Mouse (Mus musculus) mouse trophoblast stem cell (cell line): ENCODE data around the gene Pard3.

Experiments used
- in situ Hi-C, 2 experiments: fragments of 300-500 bp; cut with MseI, MboI; formaldehyde crosslinking; loops; 2 replicates in 1 of 2; 3 replicates in 1 of 2; pipeline ENCODE4 v1.15.1; 2025

Gene Pard3

DNA sequence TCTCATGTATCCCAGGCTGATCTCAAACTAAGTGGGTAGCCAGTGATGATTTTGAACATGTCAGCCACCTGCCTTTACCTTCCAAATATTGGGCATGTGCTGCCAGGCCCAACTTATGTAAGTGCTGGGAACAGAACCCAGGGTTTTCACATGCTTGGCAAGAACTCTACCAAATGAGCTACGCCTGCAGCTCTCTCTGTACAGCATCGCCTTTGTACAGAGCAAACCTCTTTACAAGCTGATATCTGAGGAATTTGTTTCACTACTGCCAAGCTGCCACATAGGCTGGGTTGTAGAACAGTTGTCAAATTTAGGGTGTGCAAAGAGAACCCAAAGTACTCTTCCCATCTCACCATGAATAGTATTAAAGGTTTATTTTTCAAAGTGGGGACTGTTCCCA, 416.3 kb downstream of the Pard3 start:
- in situ Hi-C loops = no loop called here

DNA sequence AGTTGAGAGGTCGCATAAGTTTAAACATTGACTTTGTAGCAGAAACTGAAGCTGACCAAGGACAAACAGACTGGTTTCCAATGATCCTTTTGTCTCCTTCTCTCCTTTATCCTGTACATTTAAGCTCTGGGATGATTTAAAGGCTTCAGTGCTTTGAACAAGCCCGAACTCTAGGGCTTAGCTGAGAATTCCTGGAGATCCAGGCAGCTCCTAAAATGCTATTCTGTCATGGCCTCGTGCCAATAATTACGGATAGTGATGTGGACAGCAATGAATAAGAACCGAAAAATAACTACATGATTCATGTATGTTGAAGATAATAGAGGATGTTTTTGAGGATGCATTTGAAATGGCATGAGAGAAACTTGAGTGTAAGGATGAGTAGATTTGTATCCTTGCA, 421.9 kb downstream of the Pard3 start:
- in situ Hi-C loops = no loop called here

DNA sequence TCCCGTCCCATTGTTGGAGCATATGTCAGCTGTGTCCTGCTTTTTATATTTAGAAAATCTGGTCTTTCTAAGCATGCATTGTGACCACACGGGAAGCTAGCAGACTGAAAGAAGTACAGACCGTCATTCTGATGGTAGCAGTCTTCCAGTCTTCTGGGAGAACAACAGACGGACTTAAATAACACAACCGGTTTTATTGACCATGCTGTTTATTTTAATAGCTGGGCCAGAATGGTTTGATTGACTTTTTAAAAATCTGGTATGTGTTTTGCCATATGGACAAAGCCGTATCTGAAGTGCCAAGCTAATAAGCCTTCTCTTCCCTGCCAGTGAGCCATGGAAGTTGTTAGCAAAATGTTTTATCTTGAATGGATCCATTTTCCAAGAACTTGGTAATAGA, 428.3 kb downstream of the Pard3 start:
- in situ Hi-C loops = no loop called here

DNA sequence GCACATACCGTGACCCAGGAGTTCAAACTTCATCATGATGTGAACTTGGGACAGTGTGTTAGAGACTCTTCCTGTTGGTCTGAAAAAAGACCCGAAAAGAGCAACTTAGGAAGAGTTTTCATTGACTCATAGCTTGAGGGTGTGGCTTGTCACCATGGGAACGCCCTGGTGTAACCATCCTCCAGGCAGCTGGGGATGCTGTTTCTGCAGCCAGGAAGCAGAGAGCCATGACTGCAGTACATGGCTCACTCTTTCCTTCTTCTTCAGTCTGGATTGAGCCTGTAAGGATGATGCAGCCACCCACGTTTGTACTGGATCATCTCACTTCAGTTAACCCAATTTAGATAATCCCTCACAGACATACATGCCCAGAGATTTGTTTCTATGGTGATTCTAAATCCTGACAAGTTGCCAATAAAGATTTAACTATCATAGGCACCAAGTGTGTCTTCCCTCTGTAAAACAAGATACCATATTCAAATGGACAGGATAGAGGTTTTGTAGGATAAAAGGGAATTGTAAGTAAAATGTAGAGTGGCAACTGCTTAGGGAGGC, 431.6 kb downstream of the Pard3 start:
- in situ Hi-C loops = no loop called here

DNA sequence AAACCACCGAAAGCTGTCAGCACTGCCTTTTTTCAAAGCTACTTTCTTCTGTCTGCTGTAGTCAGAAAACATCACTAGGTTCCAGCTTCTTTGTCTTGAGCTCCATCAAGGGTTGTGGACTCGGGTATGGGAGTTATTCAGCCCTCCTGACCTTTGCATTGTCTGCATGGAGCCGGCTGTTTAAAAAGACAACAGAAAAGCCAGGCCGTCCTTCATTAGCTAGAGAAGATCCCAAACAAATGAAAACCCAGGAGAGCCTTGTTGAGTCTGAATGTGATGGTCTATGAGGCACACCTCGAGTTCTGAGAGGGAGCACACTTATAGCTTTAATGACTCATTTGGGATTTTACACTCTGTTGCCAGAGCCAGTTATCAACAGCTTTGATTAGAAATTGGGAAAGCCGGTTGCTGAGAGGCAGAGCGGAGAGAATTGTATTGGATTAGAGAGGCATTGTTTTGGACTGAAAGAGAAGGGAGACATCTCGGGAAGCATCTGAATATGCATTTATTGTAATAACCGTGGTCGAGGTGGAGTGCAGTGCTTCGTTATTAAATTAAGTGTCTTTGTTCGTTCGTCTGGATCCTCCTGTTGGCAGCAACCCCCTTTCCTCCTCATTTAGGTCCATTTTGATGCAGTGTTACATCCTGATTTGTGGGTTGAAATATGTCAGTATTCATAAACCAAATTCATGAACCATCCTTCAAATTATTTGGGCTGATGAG, 435.5 kb downstream of the Pard3 start:
- in situ Hi-C loops = no loop called here

DNA sequence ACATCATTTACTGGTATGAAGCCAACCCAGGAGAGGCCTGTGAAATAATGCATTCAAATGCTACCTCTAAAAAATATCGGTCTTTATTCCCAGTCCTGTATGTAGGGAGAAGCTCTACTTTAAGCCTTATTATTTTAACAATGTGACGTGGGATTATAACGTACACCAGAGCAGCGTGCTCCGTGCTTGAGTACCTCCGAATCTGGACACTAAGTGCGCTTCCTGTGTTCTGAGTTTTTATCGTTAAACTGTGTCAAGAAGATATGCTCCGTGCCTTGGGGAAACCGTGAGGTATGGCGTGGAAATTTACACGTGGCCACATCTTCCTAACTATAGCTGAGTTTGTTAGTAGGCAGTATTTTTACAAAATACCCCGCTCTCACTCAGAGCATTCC, 436.0 kb downstream of the Pard3 start:
- in situ Hi-C loops = no loop called here

DNA sequence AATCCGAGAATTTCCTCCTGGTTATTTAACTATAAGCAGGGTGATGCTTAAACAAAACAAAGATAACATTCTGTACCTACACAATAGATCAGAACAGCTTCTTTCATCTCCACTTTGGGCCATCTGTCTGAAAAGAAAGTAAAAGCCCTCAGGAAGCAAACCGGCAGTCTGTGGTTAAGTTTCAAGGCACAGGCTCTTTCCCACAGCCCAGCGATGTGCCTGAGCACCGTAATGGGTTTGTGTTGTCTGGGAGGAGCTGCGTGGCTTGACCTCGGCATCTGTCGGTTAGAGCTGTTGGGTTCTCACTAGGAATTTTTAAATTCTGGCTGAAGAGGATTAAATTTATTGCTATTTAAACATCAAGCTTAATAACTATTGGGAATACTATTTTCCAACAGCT, 436.5 kb downstream of the Pard3 start:
- in situ Hi-C loops = no loop called here

DNA sequence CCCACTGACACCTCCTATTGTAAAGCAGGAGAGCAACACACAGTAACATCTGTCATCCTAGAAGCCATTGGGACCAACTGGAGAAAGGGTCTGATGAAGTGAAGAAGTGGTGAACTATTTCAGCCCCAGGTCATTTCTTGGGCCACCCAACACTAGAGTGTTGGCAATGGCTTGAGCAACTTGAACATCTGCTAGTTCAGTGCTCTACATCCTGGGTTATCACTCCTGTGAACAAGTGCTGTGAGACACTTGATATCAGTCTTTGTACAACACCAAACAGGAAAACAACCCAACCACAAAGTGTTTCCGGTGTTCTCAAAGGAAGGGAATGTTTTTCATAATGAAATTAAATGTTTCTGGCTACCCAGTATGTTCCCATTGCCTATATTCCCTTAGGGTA, 438.1 kb downstream of the Pard3 start:
- in situ Hi-C loops = no loop called here

DNA sequence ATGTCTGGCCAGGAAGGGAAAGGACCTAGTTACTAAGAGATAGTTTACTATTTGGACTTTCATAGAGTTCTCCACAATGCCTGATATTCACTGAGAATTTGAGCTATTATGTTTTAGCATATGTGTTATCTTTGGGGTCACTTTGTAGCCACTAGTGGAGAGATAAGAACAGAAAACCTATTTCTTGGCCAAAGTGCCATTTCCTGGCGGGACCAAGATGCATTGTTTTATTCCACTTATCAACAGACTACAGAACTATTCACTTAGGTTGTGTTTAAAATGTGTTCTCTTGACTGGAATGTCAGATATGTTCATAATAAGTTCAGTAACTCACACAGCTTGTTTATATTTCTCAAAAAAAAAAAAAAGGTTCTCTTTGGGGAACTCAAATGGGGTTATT, 441.6 kb downstream of the Pard3 start:
- in situ Hi-C loops = no loop called here

DNA sequence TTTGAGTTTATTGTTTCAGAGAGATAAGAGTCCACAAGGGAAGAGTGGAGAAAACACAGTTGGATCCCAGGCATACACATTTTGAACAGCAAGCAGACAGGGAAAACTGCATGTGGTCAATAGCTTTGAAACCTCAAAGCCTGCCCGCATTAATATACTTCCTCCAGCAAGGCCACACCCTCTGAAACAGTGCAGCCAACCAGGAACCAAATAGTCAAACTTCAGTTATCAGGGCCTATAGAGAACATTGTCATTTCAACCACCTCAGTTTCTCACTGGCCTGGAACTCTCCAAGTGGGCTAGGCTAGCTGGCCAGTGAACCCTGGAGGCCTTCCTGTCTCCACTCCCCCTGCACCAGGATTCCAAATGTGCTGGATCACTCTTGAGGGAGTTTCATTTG, 442.6 kb downstream of the Pard3 start:
- in situ Hi-C loops = no loop called here

DNA sequence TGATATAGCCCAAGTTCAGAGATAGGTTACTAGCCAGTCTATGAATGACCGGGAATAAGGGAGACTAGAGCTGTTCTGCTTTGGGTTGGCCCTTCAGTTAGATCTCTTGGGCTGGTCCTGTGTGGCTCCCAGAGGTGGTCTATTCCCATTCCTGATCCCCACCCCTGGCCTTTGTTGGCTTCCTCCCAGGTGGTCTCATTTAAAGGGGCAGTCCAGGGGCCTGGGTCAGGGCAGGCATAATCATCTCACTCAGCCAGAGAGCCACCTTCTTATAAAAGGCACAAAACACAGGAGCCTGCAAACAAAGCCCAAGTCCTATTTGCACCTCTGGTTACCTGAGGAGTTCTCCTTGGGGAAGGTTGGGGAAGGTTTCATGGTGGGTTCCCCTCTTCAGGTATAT, 447.6 kb downstream of the Pard3 start:
- in situ Hi-C loops = no loop called here

DNA sequence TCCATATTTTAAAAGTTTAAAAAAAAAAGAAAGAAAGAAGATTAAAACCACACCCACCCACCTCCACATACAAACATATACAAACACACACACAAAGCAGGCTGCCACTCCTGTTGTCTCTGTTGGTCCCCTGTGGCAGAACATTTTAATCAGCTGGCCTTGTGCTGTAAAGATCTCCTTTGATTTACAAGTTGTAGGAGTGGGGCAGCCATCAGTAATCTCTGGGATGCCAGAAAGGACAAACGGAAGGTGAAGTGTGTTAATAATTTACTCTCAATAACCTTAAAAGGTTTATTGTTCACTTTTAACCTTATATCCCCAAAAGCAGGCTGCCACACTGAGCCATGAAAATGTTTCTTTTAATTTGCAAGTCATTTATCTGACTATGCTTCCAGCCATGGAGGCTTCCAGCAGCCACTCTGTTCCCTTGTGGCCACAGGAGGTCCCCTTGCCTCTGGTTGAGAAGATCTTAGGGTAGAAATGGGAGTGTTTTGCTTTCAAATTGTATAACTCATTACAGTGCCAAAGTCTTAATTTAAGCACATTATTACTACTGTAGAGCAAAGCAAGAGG, 448.4 kb downstream of the Pard3 start:
- in situ Hi-C loops = no loop called here

DNA sequence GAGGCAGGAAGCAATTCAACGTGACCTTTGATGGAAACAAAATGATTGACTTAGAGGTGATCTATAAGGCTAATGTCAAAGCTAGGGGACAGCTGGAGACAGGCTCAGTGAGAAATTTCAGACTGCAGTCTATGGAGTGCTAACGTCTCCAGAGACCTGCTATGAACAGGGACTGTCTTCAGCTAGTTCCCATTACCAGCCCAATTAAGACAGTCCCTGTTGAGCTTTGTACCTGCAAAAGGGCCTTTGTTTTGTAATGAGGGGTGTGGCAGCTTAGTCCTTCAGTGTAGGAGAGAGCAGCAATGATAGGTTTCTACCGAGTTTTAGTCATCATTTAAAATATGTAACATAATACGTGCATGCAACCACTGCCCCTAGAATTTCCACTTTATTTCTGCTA, 448.9 kb downstream of the Pard3 start:
- in situ Hi-C loops = no loop called here

DNA sequence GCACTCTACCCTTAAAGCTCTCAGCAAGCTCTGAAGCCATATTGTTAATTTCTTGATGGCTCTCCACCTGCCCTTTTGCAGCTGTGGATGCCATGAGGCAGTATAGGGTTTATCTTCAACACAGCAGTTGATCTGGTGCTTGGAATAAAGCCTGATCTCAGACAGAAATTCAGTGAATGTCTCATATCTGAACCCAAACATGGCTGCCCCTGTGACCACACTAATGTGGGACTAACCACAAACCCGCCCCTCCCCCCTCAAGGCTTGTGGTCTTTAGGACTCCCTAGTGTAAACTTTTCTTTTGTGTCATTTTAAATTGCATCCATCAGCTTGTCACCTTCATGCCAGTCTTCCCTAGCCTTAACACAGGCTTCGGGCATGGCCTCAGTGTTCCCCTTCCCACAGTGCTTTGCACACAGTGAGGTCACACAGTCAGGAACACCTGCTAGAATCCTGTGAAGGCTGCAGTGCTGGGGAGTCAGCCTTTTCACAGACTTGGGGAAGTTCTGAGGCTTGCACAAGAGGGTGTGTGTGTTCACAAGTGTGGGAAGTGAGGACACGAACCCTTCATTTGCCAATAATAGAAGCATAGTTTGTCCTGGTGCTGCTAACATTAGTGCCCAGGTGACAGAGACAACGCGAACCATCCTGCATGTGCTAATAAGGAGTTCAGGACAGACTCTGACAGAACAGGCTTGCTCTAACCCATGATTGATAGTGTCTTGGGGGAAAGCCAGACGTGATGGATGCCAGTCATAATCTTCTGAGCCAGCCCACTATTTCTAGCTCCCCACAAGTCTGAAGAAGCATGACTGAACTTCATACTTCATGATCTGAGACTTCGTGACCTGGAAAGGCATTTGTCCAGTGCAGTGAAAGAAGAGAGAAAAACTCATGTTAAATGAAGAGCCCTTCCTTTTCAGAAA, 451.4 kb downstream of the Pard3 start:
- in situ Hi-C loops = no loop called here

DNA sequence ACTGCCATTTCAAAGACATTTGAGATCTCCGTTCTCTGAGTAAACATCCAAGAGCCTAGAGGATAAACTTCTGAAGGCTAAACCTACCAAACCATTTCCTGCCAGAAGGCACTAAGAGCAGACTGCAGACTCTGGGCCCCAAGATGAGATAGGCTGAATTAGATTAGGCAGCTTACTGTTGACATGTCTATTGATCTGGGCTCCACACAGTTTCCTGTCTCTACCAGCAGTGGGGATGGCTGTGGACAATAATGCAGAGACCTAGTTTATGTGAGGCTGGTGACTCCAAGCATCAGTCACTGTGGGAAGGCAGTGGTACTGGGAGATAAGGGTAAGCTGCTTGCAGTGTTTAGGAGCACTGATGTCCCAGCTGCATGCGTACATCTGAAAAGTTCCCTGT, 452.4 kb downstream of the Pard3 start:
- in situ Hi-C loops = no loop called here

DNA sequence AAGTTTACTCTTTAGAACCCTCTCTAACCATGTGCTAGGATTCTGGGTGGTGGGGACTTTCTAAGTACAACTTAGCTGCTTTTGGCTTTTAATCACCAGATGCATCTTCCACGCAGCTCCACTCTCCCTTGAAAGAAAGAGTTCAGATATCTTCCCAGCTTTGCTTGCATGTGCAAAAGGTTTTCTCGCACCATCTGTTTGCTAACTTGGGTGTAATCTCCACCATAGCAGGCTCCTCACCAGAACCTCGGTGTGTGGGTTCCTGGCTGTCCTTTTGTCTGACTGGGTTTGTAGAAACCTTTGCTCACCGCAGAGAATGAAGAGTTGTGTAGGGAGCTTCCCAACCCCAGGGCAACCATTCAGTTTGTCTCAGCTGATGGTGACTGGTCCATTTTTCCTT, 462.0 kb downstream of the Pard3 start:
- in situ Hi-C loops = no loop called here

DNA sequence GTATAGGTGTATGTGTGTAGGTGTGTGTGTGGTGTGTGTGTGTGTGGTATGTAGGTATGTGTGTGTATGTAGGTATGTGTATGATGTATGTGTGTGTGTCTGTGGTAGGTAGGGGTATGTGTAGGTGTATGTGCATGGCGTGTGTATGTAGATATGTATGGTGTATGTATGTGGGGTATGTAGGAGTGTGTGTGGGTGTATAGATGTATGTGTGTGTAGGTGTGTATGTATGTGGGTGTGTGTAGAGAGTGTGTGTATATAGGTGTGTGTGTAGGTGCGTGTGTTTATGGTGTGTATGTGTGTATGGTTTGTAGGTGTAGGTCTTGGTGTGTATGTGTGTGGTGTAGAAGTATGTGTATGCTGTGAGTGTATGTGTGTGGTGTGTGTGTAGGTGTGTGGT, 464.6 kb downstream of the Pard3 start:
- in situ Hi-C loops = no loop called here

DNA sequence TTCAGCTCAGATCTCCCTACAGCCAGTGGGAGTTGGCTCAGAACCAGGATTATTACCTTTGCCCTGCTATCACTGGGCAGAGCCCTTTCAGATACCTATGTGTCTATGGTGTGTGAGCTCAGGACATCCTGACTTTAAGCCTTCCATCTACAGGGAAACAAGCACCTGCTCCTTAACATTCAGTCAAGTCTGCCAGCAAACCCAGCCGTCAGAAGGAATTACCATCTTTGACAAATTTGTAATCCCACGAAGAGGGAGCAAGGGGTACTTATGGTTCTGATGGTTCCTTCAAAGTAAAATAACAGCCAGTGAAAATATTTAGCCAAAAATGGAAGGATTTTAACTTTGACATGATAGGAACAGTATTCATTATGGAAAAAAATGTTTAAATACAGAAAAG, 466.1 kb downstream of the Pard3 start:
- in situ Hi-C loops = no loop called here

DNA sequence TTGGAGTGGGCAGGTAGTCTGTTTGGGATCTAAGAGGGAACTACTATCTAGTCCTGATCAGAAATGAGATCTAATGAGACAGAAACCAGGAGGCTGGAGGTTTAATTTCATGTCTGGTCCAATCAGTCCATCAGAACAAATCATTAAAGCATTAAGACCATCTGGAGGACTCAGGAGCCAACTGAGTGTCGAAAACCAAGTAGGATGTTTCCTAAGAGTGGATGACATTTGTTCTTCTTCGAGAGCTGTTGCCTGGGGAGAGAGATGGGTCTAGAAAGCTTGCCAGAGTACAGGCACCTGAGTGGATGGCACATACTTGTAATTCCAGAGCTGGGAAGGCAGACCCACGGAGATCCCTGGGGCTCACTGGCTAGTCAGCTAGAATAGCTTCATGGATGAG, 468.2 kb downstream of the Pard3 start:
- in situ Hi-C loops = no loop called here

DNA sequence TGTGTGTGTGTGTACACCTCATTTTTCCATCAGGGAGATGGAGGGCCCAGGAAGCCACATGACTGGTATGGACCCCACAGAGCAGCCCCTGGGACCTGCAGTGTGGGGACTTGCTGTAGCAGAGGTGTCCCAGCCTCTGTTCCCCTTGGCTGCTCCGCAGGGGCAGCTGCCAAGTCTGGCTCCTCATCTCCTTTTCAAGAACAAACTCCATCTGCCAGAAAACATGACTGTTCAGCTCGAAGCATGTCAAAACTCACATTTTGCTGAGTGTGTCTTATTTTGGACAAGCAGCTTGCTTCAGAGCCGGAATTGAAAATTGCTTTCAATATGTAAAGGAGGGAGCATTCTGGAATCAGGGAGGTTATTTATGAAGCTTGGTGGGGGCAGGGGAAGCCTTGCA, 471.1 kb downstream of the Pard3 start:
- in situ Hi-C loops = no loop called here

DNA sequence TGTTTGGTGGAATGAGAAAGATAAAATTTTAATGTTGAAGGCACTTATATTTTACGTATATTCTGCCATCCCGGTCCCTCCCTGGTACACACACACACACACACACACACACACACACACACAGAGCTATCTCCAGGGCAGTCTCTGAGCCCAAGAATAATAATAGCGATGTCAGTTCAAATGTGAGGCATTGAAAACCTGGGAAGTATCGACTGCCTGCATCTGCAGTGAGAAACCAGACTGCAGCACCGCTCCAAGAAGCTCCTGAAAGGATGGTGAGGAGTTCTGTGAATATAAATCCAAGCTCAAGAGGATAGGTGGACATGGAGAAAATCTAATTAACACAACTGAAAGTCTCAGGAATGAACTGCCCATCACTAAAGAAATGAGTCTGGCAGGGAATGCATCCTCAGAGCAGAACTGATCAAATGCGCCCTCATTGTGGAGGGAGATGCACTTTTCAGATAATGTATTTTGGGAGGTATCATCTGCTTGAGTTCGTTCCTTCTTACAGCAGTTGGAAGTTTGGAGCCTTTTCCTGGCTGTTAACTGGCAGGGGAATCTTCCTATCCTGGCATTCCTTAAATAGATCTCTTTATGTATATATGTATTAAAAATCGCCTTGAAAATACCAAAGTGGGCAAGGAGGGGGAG, 471.6 kb downstream of the Pard3 start:
- in situ Hi-C loops = no loop called here

DNA sequence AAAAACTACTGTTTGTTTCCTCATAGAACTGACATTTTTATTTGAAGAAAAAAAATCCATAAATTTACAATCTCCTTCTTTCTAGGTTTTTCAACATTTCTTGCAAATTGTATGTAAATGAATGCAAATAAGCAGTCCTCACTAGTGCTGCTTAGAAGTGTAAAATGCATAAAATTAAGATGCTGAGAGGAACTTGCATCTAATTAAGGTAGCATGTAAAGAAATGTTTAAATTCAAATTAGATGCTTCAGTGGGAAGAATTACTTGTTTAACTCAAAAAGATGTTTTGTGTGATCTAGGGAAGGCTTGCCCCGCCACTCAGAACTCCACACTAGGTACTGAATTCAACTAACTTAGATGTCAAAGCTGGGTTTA, 472.1 kb downstream of the Pard3 start:
- in situ Hi-C loops = no loop called here
